Mouse (Mus musculus) lung, adult 2 months (tissue): ENCODE measurements at regions not wholly inside any gene's neighbourhood (a gene's known extent, or its start where the extent isn't known, plus 50 kb on each side); places are given as distances from the start of the nearest gene placed in this dataset.

Source experiments
- CTCF ChIP-seq: fragments of 200-500 bp; IDR thresholded peaks from 2 replicates; pipeline ENCODE4 v1.5.1; 2011; ENCODE audit warnings: mild to moderate bottlenecking, low read length, control low read depth; ENCODE audit not compliant: insufficient read depth
- POLR2A ChIP-seq: fragments of 200-500 bp; IDR thresholded peaks from 2 replicates; pipeline ENCODE4 v1.6.1; 2011; ENCODE audit warnings: low read depth, mild to moderate bottlenecking, control low read depth, low read length, borderline replicate concordance; ENCODE audit errors: extremely low read depth

- TF ChIP-seq CTCF (no peak), POLR2A (no peak)
Measured at GRCm38 (mm10) chr5:51730241-51730640, 162.7 kb upstream of the Ppargc1a start.
